Mouse (Mus musculus) midbrain, embryonic 11.5 days (tissue): ENCODE measurements around the gene Dus2. TPM values are rescaled to one million over a fixed set of nuclear protein-coding genes. Genes with fewer than 3 reads are reported as not detected.

Experiments used
- ATAC-seq: fragments of 200-750 bp; cut with Nextera tagmentation; 2 replicates; pipeline ENCODE4 v1.8.0; 2017; ENCODE audit warnings: moderate TSS enrichment, moderate library complexity; ENCODE audit not compliant: low FRiP score
- DNase-seq: peaks from one replicate; pipeline ENCODE4 v3.0.0; 2015; ENCODE audit warnings: low spot score; ENCODE audit errors: missing footprints
- H3K27ac ChIP-seq: fragments of 300-500 bp; sonication (generic); 2 replicates; pipeline ENCODE4 v1.5.1; 2014; ENCODE audit warnings: low read depth, low read length
- H3K27me3 ChIP-seq: fragments of 300-500 bp; sonication (generic); 2 replicates; pipeline ENCODE4 v1.6.1; 2014; ENCODE audit warnings: mild to moderate bottlenecking, low read length, moderate library complexity, mixed read lengths; ENCODE audit not compliant: control insufficient read depth, insufficient read depth
- H3K36me3 ChIP-seq: fragments of 300-500 bp; sonication (generic); 2 replicates; pipeline ENCODE4 v1.6.1; 2014; ENCODE audit warnings: mild to moderate bottlenecking, low read length, moderate library complexity, mixed read lengths; ENCODE audit not compliant: control insufficient read depth, insufficient read depth
- H3K4me1 ChIP-seq: fragments of 300-500 bp; sonication (generic); 2 replicates; pipeline ENCODE4 v1.6.1; 2014; ENCODE audit warnings: low read length; ENCODE audit not compliant: control insufficient read depth, insufficient read depth
- H3K4me2 ChIP-seq: fragments of 300-500 bp; sonication (generic); 2 replicates; pipeline ENCODE4 v1.6.1; 2014; ENCODE audit warnings: mild to moderate bottlenecking, moderate library complexity
- H3K4me3 ChIP-seq: fragments of 300-500 bp; sonication (generic); 2 replicates; pipeline ENCODE4 v1.5.1; 2014; ENCODE audit warnings: low read depth, low read length
- H3K9ac ChIP-seq: fragments of 300-500 bp; sonication (generic); 2 replicates; pipeline ENCODE4 v1.6.1; 2014; ENCODE audit warnings: low read length
- H3K9me3 ChIP-seq: fragments of 300-500 bp; sonication (generic); 2 replicates; pipeline ENCODE4 v1.6.1; 2016; ENCODE audit warnings: low read length; ENCODE audit not compliant: control insufficient read depth
- WGBS: fragments of 180-500 bp; shearing (Covaris S2); extraction: QIAGEN DNeasy Blood & Tissue Kit; methylation state at CpG from one replicate; pipeline ENCODE4 v1.1.7; 2014; 5-methylcytosine and 5-hydroxymethylcytosine counted together
- polyA plus RNA-seq: library from polyadenylated mRNA; unstranded; fragments of >200 nt; fragmentation: Nextera tagmentation; extraction: Ambion mirVana; gene quantifications from 2 replicates; pipeline ENCODE4 v1.2.1, GENCODE M21; 2014

Dus2 gene
- polyA plus RNA-seq, 1 experiment from 2014 or later = 14.4 TPM

DNA sequence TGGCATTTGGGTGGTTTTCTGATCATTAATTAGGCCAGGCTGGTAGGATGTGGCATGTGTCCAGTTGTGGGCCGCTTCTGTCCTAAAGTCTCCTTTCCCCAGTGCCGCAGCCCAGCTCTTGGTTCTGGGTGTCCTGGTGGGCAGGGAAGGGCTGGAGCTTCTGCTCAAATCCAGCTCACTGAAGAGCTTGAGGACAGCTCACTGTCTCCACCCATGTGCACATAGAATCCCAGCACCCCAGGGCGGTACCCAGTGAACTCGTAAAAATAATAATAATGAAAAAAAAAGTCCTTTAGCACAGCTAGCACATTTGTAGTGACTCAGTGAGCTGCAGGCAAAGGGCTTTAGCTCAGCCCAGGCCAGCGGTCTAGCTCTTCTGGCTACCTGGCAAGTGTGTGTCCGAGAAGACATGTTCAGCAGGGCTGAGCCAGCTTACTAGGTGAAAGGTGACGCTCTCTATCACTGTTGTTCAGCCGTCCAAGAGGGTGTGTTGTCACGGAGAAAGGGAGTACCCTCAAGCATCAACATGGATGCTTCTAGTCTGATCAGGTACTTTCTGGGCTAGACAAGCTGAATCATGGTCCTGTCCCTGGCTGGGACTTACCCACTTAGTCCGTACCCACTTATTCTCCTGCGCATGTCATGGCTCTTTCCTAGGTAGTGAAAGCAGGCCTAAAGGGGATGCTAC, 55.9 kb downstream of the Dus2 start:
- no peak overlapping the region for H3K27ac ChIP-seq
- no peaks in the 10 kb centered on the region for H3K4me1 ChIP-seq
- ATAC-seq (no peak), DNase-seq (no peak)
- H3K9ac ChIP-seq = no peak overlapping the region
- no peaks in the 10 kb centered on the region for H3K27me3 ChIP-seq
- no peak overlapping the region for H3K4me2 ChIP-seq
- H3K36me3 ChIP-seq = no peaks in the 10 kb centered on the region
- 97% methylated on average over 11 of the region's 11 CpGs for WGBS
- H3K4me3 ChIP-seq = no peak overlapping the region
- no peaks in the 10 kb centered on the region for H3K9me3 ChIP-seq

GRCm38 (mm10) chr8:106047854-106048630, 56.9 kb downstream of the Dus2 start:
- 84% methylated on average over 5 of the region's 5 CpGs for WGBS
- H3K4me1 ChIP-seq = no peaks in the 10 kb centered on the region
- DNase-seq (no peak), ATAC-seq (no peak)
- no peak overlapping the region for H3K27ac ChIP-seq
- no peaks in the 10 kb centered on the region for H3K27me3 ChIP-seq
- H3K36me3 ChIP-seq = no peaks in the 10 kb centered on the region
- H3K4me3 ChIP-seq = no peak overlapping the region
- no peak overlapping the region for H3K9ac ChIP-seq
- H3K9me3 ChIP-seq = no peaks in the 10 kb centered on the region
- no peak overlapping the region for H3K4me2 ChIP-seq

DNA sequence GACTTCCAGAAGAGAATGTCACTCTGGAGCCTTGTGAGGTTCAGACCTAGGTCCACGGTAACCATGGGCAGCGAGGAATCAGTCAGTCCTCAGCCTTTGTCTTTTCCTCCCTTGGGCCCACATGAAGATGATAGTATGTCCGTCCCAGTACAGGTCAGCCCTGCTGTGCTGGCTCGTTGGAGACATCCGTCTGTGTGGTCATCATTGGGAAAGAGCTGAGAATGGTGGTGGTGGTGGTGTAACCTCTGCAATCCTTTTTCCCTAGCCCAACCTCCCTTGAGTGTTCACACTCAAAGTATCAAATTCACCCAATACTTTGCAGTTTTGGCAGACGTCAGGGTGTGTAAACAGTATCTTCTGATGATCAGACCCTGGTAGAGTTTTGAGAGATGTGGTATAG, 58.7 kb downstream of the Dus2 start:
- no peak for ATAC-seq

GRCm38 (mm10) chr8:106051068-106051467, 59.9 kb downstream of the Dus2 start:
- ATAC-seq = no peak
- no peak for DNase-seq
- Histone ChIP-seq H3K9me3 (no peaks in the 10 kb centered on the region), H3K27ac (no peak overlapping the region), H3K27me3 (no peaks in the 10 kb centered on the region), H3K4me3 (no peak overlapping the region), H3K9ac (no peak overlapping the region), H3K4me1 (no peaks in the 10 kb centered on the region), H3K4me2 (no peak overlapping the region), H3K36me3 (no peaks in the 10 kb centered on the region)
- 84% methylated on average over 3 of the region's 3 CpGs for WGBS

More for the DNA sequence above, 58.7 kb downstream of the Dus2 start:
- H3K9ac ChIP-seq = no peak overlapping the region
- H3K27ac ChIP-seq = no peak overlapping the region
- H3K4me1 ChIP-seq = no peaks in the 10 kb centered on the region
- 86% methylated on average over 6 of the region's 6 CpGs for WGBS
- no peaks in the 10 kb centered on the region for H3K36me3 ChIP-seq
- H3K4me3 ChIP-seq = no peak overlapping the region
- H3K4me2 ChIP-seq = no peak overlapping the region
- DNase-seq = no peak
- H3K27me3 ChIP-seq = no peaks in the 10 kb centered on the region
- H3K9me3 ChIP-seq = no peaks in the 10 kb centered on the region

DNA sequence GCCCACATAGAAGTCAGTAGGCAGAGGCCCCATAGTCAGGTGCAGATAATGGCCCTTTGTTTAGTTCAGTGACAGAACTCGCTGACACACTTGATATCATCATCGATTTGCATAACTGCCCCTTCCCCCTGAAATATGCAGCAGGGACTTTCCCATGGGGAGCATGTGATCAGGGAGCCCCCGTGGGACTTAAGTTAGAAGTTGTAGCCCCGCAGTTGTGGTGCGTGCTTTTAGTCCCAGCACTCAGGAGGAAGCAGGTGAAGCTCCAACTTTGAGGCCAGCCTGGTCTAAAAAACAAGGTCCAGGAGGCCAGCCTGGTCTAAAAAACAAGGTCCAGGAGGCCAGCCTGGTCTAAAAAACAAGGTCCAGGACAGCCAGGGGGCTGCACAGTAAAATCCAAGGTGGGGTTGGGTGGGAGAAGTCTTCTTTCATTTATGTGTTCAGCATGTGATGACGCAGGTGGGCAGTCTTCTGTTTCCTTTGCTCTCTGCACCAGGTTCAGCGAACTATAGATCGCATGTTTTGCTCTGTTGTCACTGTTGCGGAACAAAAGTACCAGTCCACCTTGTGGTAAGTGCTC, 61.5 kb downstream of the Dus2 start:
- no peak for DNase-seq
- Histone ChIP-seq H3K36me3 (no peaks in the 10 kb centered on the region), H3K27me3 (no peaks in the 10 kb centered on the region), H3K4me2 (no peak overlapping the region), H3K27ac (no peak overlapping the region), H3K4me3 (no peak overlapping the region), H3K4me1 (no peaks in the 10 kb centered on the region), H3K9me3 (no peaks in the 10 kb centered on the region), H3K9ac (no peak overlapping the region)
- WGBS = 93% methylated on average over 9 of the region's 9 CpGs
- no peak for ATAC-seq

GRCm38 (mm10) chr8:106054190-106054811, 63.2 kb downstream of the Dus2 start:
- H3K27me3 ChIP-seq = no peaks in the 10 kb centered on the region
- ATAC-seq = no peak
- no peak overlapping the region for H3K4me3 ChIP-seq
- H3K9me3 ChIP-seq = no peaks in the 10 kb centered on the region
- H3K4me1 ChIP-seq = no peaks in the 10 kb centered on the region
- no peak overlapping the region for H3K9ac ChIP-seq
- no peak overlapping the region for H3K27ac ChIP-seq
- no peaks in the 10 kb centered on the region for H3K36me3 ChIP-seq
- no peak for DNase-seq
- no peak overlapping the region for H3K4me2 ChIP-seq
- 82% methylated on average over 6 of the region's 6 CpGs for WGBS

GRCm38 (mm10) chr8:106055038-106055437, 63.9 kb downstream of the Dus2 start:
- 69% methylated on average over 3 of the region's 3 CpGs for WGBS

GRCm38 (mm10) chr8:106056455-106056982, 65.4 kb downstream of the Dus2 start:
- H3K9me3 ChIP-seq = no peaks in the 10 kb centered on the region
- no peak overlapping the region for H3K4me3 ChIP-seq
- WGBS = 90% methylated on average over 4 of the region's 4 CpGs
- H3K4me2 ChIP-seq = no peak overlapping the region
- ATAC-seq (no peak), DNase-seq (no peak)
- H3K4me1 ChIP-seq = peaks cover 4% of the 10 kb centered on the region; the same call in 1 of the 2 replicates
- no peak overlapping the region for H3K9ac ChIP-seq
- no peaks in the 10 kb centered on the region for H3K27me3 ChIP-seq
- no peaks in the 10 kb centered on the region for H3K36me3 ChIP-seq
- H3K27ac ChIP-seq = no peak overlapping the region

More at GRCm38 (mm10) chr8:106055038-106055437, 63.9 kb downstream of the Dus2 start:
- H3K4me1 ChIP-seq = no peaks in the 10 kb centered on the region
- H3K27me3 ChIP-seq = no peaks in the 10 kb centered on the region
- H3K9me3 ChIP-seq = no peaks in the 10 kb centered on the region
- H3K4me3 ChIP-seq = no peak overlapping the region
- no peaks in the 10 kb centered on the region for H3K36me3 ChIP-seq
- H3K4me2 ChIP-seq = no peak overlapping the region
- H3K9ac ChIP-seq = no peak overlapping the region
- no peak overlapping the region for H3K27ac ChIP-seq
- DNase-seq (no peak), ATAC-seq (no peak)
